Mouse (Mus musculus) cerebellum, postnatal 14 days (tissue): ENCODE measurements at regions not wholly inside any gene's neighbourhood (a gene's known extent, or its start where the extent isn't known, plus 50 kb on each side); places are given as distances from the start of the nearest gene placed in this dataset.

Experiments
- DNase-seq, 2 experiments: peaks; one replicate each; pipeline ENCODE4 v3.0.0; 2021; ENCODE audit warnings: mixed read lengths in 2 of 2

DNA sequence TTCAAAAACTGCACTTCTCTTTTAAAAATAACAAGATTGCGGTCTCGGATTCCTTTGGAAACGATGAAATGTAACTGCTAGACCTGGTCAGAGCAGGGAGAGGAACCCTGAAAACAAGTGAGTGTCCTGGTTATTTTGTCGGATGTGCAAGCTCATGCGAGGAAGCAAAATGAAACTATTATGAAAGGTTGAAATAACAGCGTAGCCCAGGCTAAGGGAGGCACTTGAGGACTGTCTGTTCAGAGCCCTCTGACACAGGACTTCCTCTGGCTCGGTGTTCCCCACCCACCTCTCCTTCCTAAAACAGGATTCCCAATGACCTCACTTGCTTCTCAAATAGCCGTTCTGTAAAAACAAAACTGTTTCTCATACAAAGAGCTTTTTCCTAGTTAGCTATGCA is 51.3 kb upstream of the S1pr1 start:
- DNase-seq, result no peak

DNA sequence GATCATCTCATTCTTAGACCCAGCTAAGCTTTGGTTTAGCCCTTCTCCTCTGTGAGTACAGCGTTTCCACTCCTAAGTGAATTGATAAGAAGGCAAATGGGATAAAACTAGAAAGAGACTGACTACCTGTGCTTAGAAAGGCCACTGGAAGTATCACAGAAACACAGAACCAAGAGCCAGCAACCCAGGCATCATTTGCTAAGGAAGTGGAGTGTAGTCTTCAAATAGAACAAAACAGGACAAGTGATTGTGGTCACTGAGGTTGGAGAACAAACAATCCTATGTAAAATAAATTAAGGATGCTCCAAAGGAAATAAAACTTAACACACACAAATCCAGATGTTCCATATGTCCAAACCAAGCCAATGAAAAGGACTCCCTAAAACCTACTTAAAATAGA is 53.4 kb upstream of the S1pr1 start:
- no peak for DNase-seq

DNA sequence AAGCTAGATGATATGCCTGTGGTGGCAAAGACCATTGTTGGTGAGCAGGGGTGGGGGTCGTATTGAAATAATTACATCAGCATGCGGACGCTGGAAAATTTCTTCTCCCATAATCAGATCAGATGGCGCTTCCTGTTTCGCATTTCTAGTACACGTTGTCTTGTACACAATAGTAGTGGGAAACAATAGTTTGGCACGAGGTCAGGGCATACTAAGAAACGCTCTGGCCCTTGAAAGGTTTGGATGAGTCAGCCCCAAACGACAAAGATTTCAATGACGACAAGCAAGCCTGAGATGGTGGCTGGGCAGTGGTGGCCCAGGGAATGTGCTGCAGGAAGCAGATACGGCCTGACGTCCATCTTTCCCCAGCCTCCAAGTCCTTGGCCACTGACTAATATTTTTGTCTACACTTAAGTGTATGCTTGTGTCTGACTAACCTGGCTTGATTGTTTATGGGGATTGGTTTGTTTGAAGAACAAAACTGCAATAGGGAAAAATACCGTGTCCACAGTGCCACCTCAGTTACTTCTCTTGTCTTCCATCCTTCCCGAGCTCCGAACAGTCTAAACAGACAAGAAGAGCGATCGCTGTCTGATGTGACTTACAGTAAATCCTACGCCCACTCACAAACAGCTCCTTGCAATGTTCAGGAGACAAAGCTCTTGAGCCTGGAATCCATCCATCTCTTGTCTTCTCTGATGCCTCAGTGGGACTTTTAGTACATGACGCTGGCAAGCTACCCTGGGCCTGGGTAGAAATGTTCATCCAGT is 54.1 kb upstream of the S1pr1 start:
- DNase-seq, result no peak

- DNase-seq, result no peak
Measured at GRCm38 (mm10) chr3:115772676-115773075, 57.8 kb upstream of the S1pr1 start.

DNA sequence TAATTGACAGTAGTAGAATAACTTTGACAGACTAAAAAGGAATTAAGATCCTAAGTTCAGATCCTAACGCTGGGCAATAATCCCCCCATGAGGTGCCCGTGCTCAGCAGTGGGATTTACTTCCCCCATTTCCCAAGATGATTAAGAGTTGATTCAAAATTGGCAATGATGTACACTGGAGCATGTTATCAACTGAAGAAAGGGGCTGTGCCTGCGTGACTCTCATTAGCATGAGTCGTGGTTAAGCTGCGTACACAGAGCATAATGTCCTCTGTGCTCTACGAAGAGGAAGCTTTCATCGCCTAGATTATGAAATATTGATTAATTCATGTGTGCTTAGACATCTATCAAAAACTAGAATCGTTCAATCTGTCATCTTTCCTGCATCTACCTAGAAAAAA is 59.4 kb upstream of the S1pr1 start:
- DNase-seq, result no peak

- DNase-seq, result no peak
Measured at GRCm38 (mm10) chr3:115774723-115775122, 59.9 kb upstream of the S1pr1 start.

DNA sequence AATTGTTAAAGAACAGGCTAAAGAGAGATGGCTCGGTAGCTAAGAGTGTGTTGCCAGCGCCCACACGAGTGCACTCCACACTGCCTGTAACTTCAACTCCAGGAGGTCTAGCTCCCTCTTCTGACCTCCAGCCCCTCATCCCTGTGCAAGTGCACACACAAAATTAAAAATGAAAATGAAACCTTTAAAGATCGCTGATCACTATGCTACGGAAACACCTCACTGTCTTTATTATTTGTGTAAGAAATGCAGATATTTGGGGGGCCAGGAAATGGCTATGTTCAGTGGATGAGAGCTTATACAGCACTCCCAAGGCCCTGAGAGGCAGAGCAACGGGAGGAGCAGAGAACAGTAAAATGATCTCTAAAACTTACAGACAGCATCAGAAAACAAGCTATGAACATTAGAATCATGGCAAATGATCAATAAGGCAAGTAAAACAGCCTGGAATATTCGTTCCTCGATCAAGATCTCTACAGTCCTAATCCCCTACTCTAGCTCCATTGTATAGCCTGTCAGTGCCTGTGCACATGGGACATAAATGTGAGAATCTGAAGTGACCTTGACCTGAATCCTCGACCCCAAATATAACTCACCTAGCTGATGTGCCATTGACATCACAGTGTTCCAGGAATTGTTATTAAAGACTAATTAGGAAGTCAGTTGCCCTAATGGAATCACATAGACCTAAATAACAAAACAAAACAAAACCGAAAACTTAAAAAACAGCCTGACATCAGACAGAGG is 64.4 kb upstream of the S1pr1 start:
- no peak for DNase-seq

DNA sequence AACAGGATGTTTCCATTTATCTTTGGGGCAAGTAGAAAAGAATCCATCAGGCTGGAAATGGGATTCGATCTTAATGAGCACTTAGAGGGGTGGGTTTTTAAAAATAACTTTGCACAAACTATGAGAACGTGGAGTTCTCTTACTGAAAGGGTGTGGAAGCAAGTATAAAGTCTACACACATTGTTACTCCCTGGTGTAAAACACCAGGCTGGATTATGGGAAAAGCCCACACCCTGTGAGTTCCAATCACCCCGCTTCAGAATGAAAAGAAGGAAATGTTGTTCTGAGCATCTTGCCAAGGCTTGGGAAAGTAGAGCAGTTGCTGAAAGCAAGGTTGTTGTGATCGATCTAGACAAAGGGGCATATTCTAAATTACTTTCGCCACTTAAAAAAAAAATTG is 65.0 kb upstream of the S1pr1 start:
- no peak for DNase-seq

DNA sequence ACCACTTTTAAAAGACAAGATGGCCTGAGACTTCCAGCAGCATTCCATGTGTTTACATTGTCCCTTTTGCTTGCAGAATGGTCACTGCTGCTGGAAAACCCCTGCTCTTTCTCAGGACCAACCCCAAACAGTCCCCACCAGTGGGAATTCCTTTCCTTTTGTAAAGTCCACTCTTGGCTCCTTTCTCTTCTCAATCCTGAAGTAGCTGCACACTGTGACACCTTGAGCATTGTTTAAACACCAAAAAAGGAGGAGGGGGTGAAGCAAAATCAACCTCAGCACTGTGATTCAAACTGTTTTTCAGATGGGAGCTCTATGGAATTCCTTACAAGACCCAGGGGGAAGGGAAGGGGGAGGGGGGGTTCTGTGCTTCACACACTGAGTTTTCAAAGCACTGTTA is 67.9 kb upstream of the S1pr1 start:
- DNase-seq, result no peak

- no peak for DNase-seq
Measured at GRCm38 (mm10) chr3:115787360-115787759, 72.5 kb upstream of the S1pr1 start.

- no peak for DNase-seq
Measured at GRCm38 (mm10) chr3:115788525-115788924, 73.7 kb upstream of the S1pr1 start.

DNA sequence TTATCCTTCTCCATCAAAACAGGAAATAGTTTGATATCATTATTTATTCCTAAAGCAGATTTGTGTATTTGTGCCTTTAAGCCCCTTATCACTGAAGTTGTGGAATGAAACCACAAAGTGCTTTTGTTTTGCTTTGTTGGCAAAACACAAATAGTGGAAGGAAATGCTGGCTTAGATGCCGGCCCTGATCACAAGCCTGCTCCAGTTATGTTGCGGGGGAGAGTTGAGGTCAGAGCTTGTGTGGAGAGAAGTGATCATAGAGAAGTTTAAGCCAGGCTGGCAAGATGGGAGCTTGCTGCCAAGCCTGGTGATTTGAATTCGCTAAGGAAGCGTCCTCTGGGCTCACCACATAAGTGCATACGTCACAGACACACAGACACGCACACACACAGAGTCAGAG is 74.2 kb upstream of the S1pr1 start:
- no peak for DNase-seq

- no peak for DNase-seq
Measured at GRCm38 (mm10) chr3:115792606-115793005, 77.7 kb upstream of the S1pr1 start.

DNA sequence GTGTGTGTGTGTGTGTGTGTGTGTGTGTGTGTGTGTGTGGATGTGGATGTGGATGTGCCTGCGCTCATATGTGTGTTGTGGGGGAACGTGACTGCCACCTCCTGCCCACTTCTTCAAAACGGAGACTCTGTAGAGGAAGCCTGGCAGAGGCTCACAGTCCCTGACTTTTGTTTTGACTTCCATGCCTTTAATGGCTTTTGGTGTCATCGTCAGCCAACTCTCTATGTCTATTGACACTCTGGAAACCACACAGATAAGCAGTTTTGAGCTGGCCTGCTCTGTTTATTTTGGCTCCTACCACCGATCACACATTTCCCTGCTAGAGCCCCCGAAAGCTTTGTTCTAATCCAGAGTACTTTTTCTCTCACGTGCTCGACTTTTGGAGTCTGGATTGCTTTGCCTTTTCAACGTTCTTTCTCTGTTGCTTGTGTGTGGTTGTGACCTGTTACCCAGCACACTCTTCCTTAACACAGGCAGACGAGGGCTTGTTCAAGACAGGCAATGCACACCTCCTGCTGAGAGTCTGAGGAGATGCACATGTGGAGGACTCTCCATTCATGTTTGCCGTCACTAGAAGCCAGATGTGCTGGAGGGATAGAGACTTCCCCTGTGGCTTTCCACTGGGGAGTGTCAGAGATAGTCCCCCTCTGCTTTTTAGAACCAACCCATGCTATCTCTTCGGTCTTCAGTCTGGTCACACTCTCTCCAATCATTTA is 78.6 kb upstream of the S1pr1 start:
- DNase-seq, result no peak

DNA sequence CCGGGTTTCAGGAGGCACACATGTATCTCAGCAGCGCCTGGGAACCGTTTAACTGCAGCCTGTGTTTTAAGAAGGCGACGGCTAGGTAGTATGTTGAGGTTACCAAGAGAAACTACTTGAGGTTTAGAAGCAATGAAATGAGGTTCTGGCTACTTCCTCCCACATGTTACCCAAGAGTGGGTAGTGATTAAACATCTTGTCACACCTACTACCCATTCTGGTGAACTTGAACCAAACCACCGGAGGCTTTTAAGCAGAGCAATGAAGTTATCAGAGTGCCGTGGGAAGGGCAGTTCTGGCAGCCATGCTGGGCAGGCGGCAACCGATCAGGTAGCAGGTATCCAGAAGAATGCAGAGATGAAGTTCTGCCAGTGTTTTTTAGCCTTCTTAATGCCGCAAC is 84.5 kb upstream of the S1pr1 start:
- DNase-seq, result no peak

DNA sequence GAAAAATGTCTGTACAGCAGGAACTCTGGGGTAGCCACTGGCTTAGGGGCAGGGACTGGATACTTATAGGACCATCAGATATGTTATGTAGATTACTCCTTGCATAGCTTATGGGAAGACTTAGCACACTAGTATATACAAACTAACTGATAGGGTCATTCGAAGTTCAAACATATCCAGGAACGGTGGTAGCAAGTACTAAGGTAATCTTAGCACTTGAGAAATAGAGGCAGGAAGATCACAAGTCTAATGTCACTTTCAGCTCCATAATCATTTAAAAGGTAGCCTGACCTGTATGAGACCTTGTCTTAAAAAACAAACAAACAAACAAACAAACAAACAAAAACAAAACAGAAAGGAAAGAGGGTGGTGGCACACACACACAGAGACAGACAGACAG is 85.1 kb upstream of the S1pr1 start:
- DNase-seq, result no peak

DNA sequence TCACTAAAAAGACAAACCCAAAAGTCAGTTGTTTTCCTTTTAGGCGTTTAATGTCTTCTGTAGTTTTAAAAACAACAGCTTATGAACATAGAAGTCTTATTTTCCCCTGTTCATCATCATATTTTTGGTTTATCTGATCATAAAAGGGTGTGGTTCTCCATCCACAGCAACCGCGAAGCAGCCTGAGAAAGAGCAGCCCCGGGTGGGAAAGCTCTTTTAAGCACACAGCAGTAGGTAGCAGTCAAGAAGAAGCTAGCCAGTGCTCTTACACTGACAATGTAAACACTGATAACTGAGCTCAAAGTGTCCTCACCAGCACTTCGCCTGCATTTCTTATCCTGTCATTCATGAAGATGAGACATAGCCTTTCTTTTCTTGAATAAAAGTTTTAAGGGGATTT is 86.0 kb upstream of the S1pr1 start:
- DNase-seq, result no peak

DNA sequence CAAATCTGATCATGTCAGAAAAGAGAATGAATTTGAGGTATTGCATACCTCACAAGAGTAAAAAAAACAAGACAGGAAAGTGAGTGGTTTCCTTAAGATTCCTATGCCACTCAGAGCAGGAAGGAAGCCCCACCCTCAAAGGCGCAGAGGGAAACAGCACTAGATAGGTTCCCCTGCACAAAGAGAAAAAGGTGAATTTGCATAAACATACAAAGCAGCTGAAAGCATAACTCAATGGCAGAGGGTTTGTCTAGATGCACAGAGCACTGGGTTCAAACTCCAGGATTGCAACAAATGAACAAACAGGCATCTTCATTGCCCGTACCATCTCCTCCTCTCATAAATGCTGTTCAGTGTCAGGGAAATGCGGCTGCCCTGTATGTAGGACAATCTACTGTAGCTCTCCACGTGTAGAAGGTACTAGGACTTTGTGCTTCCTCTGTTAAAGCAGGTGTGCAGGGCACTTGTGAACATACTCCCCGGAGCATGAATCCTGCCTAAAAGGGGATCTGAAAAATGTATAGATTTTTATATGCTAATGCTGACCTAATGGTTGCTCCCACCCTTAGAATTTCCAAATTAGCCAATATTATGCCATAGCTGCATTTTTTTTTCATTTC is 85.9 kb upstream of the Dph5 start:
- DNase-seq, result no peak

- DNase-seq, result no peak
Measured at GRCm38 (mm10) chr3:115804616-115805015, 83.0 kb upstream of the Dph5 start.

GRCm38 (mm10) chr3:115807032-115807431 is 80.6 kb upstream of the Dph5 start:
- DNase-seq, result no peak

- no peak for DNase-seq
Measured at GRCm38 (mm10) chr3:115815168-115815567, 72.5 kb upstream of the Dph5 start.

DNA sequence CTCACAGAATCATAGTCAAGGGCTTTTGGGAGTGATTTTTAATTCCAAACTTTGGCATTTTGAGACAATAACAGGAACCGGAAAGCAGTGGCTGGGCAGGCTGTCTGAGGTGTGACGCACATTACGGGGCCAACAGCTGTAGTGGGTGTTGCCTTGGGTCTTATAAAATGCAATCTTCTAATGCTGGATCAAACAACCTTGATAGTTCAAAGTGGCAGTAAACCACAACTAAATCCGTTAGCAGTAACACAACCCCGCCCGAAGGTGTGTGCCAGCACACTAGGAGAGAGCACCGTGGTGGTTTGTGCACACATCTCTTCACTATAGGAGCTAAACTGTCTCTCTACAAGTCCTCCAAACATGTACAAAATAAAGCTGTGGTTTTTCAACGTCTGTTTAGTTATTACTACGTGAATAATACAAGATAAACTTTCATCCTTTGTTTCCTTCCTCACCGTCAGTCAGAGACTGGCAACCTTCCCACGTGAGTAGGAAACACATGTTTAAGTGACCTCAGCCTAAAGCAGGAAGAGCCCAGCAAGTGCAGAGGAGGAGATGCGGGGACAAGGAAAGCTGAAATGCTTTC is 72.0 kb upstream of the Dph5 start:
- no peak for DNase-seq
